Mouse (Mus musculus) erythroblast, embryonic 14.5 days (primary cell): ENCODE measurements around the gene Mtus2. TPM values are rescaled to one million over a fixed set of nuclear protein-coding genes. Genes with fewer than 3 reads are reported as not detected.

ENCODE experiments used
- H3K27me3 ChIP-seq: 2 replicates; pipeline ENCODE4 v1.6.1; 2012; ENCODE audit warnings: inconsistent platforms; ENCODE audit not compliant: control insufficient read depth
- H3K36me3 ChIP-seq: 2 replicates; pipeline ENCODE4 v1.6.1; 2012; ENCODE audit warnings: mild to moderate bottlenecking, inconsistent platforms; ENCODE audit not compliant: control insufficient read depth
- H3K4me1 ChIP-seq: 2 replicates; pipeline ENCODE4 v1.6.1; 2012; ENCODE audit warnings: inconsistent platforms; ENCODE audit not compliant: control insufficient read depth
- H3K4me3 ChIP-seq: replicated peaks from 2 replicates; pipeline ENCODE3; 2012; ENCODE audit warnings: moderate library complexity, mild to moderate bottlenecking, inconsistent platforms
- H3K9me3 ChIP-seq: 2 replicates; pipeline ENCODE4 v1.6.1; 2012; ENCODE audit warnings: low read length, inconsistent platforms, mixed read lengths; ENCODE audit not compliant: control insufficient read depth
- GATA1 ChIP-seq: IDR thresholded peaks from 2 replicates; pipeline ENCODE4 v1.6.1; 2012; ENCODE audit warnings: low read length, inconsistent platforms, mixed read lengths
- TAL1 ChIP-seq: IDR thresholded peaks from 3 replicates; pipeline ENCODE4 v1.6.1; 2012; ENCODE audit warnings: low read length, inconsistent platforms, mixed read lengths
- polyA plus RNA-seq: library from polyadenylated mRNA; stranded (reverse); fragments of >175 nt; gene quantifications from 2 replicates; pipeline ENCODE4 v1.2.3, GENCODE M21; 2012

The Mtus2 gene
- polyA plus RNA-seq, 1 experiment, result not detected

- TF ChIP-seq TAL1 (no peak), GATA1 (no peak)
- H3K27me3 ChIP-seq, result no peaks in the 10 kb centered on the region; the same call in 1 of the 2 replicates
- H3K36me3 ChIP-seq, result no peaks in the 10 kb centered on the region
- H3K9me3 ChIP-seq, result peaks cover 46% of the 10 kb centered on the region
- H3K4me1 ChIP-seq, result no peaks in the 10 kb centered on the region
- no peak overlapping the region for H3K4me3 ChIP-seq
Measured at GRCm38 (mm10) chr5:148287529-148287928, 330.4 kb downstream of the Mtus2 start.

GRCm38 (mm10) chr5:148288804-148289203 lies 331.7 kb downstream of the Mtus2 start:
- H3K9me3 ChIP-seq, result peaks cover 47% of the 10 kb centered on the region
- H3K4me1 ChIP-seq, result no peaks in the 10 kb centered on the region
- no peaks in the 10 kb centered on the region for H3K36me3 ChIP-seq
- no peak overlapping the region for H3K4me3 ChIP-seq
- TF ChIP-seq GATA1 (no peak), TAL1 (no peak)
- no peaks in the 10 kb centered on the region; the same call in 1 of the 2 replicates for H3K27me3 ChIP-seq

- Histone ChIP-seq H3K4me3 (no peak overlapping the region), H3K4me1 (no peaks in the 10 kb centered on the region), H3K27me3 (no peaks in the 10 kb centered on the region; the same call in 1 of the 2 replicates), H3K36me3 (no peaks in the 10 kb centered on the region), H3K9me3 (peaks cover 51% of the 10 kb centered on the region)
- no peak for TF ChIP-seq GATA1
- no peak for TF ChIP-seq TAL1
Measured at GRCm38 (mm10) chr5:148289951-148290350, 332.8 kb downstream of the Mtus2 start.

GRCm38 (mm10) chr5:148292862-148293261 lies 335.7 kb downstream of the Mtus2 start:
- TF ChIP-seq GATA1 (no peak), TAL1 (no peak)
- peaks cover 50% of the 10 kb centered on the region for H3K9me3 ChIP-seq
- H3K27me3 ChIP-seq, result no peaks in the 10 kb centered on the region; the same call in 1 of the 2 replicates
- no peaks in the 10 kb centered on the region for H3K4me1 ChIP-seq
- no peak overlapping the region for H3K4me3 ChIP-seq
- H3K36me3 ChIP-seq, result no peaks in the 10 kb centered on the region

- Histone ChIP-seq H3K36me3 (no peaks in the 10 kb centered on the region), H3K4me1 (no peaks in the 10 kb centered on the region), H3K4me3 (no peak overlapping the region), H3K27me3 (no peaks in the 10 kb centered on the region; the same call in 1 of the 2 replicates), H3K9me3 (peaks cover 49% of the 10 kb centered on the region)
- TF ChIP-seq GATA1, result no peak
- no peak for TF ChIP-seq TAL1
Measured at GRCm38 (mm10) chr5:148293346-148293745, 336.2 kb downstream of the Mtus2 start.

- no peaks in the 10 kb centered on the region for H3K4me1 ChIP-seq
- no peak overlapping the region for H3K4me3 ChIP-seq
- H3K36me3 ChIP-seq, result no peaks in the 10 kb centered on the region
- TF ChIP-seq TAL1, result no peak
- no peak for TF ChIP-seq GATA1
- H3K9me3 ChIP-seq, result peaks cover 19% of the 10 kb centered on the region
- no peaks in the 10 kb centered on the region for H3K27me3 ChIP-seq
Measured at GRCm38 (mm10) chr5:148302968-148303367, 345.8 kb downstream of the Mtus2 start.

GRCm38 (mm10) chr5:148304112-148304511 lies 347.0 kb downstream of the Mtus2 start:
- Histone ChIP-seq H3K36me3 (no peaks in the 10 kb centered on the region), H3K4me3 (no peak overlapping the region), H3K27me3 (no peaks in the 10 kb centered on the region), H3K4me1 (no peaks in the 10 kb centered on the region), H3K9me3 (peaks cover 21% of the 10 kb centered on the region)
- TF ChIP-seq TAL1 (no peak), GATA1 (no peak)

GRCm38 (mm10) chr5:148310790-148311189 lies 353.7 kb downstream of the Mtus2 start:
- H3K27me3 ChIP-seq, result no peaks in the 10 kb centered on the region
- H3K9me3 ChIP-seq, result peaks cover 27% of the 10 kb centered on the region
- no peaks in the 10 kb centered on the region for H3K4me1 ChIP-seq
- H3K4me3 ChIP-seq, result peak overlapping the region; percentile 7
- no peaks in the 10 kb centered on the region for H3K36me3 ChIP-seq
- no peak for TF ChIP-seq TAL1
- no peak for TF ChIP-seq GATA1

GRCm38 (mm10) chr5:148312443-148312842 lies 355.3 kb downstream of the Mtus2 start:
- H3K9me3 ChIP-seq, result peaks cover 19% of the 10 kb centered on the region
- H3K36me3 ChIP-seq, result no peaks in the 10 kb centered on the region
- H3K4me1 ChIP-seq, result no peaks in the 10 kb centered on the region
- TF ChIP-seq GATA1 (no peak), TAL1 (no peak)
- H3K4me3 ChIP-seq, result no peak overlapping the region
- no peaks in the 10 kb centered on the region for H3K27me3 ChIP-seq

GRCm38 (mm10) chr5:148314931-148315330 lies 357.8 kb downstream of the Mtus2 start:
- Histone ChIP-seq H3K4me1 (no peaks in the 10 kb centered on the region), H3K9me3 (peaks cover 14% of the 10 kb centered on the region), H3K36me3 (no peaks in the 10 kb centered on the region), H3K4me3 (no peak overlapping the region), H3K27me3 (no peaks in the 10 kb centered on the region)
- TF ChIP-seq GATA1 (no peak), TAL1 (no peak)
